Mouse (Mus musculus): ENCODE results near the gene Pax5.

Gene Pax5

DNA sequence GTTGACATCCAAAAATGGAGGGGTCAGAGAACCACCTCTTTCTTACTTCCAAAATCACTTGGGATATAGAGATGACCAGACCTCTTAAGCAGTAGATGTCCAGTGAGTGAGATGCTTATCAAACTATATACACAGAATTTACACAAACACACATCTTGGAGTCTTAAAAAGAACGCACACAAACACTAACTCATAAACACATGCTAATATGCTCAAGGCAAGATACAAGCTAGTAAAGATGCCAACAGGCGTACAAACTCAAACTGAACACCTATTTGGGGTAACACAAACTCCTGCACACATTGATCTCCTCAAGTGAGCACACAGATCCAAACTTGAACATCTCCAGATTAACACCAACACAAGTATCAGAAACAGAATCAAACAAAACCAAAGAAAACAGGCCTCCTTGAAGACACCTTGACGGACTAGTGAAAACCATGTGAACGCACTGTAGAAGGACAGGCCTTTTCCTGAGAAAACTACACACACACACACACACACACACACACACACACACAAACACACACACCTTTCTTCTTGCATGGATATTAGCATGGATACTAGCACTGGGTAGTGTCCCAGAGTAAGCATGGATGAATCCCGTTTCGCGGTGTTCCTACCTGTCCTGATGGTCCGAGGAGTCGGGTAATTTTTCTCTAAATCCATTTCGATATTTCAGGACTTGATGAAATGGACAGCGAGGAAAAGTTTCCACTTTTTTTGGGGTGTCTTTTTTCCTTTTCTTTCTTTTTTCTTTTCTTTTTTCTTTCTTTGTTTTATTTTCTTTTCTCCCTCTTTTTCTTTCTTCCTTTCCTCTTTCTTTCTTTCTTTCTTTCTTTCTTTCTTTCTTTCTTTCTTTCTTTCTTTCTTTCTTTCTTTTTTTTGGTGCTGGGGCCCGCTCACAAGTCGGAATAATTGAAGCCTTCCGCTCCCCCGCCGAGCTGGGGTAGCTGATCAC is at the start of gene Pax5:
Gene Pax5, minus strand, starts transcription at position 748 of the 961 bp plus-strand sequence.
- POLR2A ChIA-PET = interaction anchor here in 1 of 4 experiments (0.5 to 4.5 kb wide), 4 partner anchors 8 to 166 kb away, joined by 3 to 20 read pairs (median 6); no protein-coding TSS in a partner anchor
- CTCF ChIA-PET = no interaction called here

DNA sequence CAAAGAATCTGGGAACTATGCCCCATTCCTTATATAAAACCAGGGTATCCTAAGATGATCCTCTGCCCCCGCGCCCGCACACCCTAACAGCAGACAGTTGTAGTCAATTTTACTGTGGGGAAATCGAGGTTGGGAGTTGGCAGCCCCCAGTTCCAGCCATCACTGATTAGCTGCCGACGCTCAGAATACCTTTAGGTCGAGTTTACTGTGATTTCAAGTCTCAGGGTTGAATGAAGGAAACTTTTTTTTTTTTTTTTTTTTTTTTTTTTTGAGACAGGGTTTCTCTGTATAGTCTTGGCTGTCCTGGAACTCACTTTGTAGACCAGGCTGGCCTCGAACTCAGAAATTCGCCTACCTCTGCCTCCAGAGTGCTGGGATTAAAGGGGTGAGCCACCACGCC is 46.8 kb upstream of the Pax5 start:
- ChIA-PET POLR2A (interaction anchor here in 3 of 4 experiments (1.0 to 3.5 kb wide), 43 partner anchors 9 to 745 kb away, joined by 3 to 25 read pairs (median 6); partner anchors contain the start of genes Melk (in 1 of the 3) and Zbtb5 (in 1 of the 3)), CTCF (interaction anchor here in 1 of 4 experiments (0.6 to 1.5 kb wide), 2 partner anchors 88 to 775 kb away, joined by 3 to 6 read pairs; partner anchors contain the start of gene Shb)

DNA sequence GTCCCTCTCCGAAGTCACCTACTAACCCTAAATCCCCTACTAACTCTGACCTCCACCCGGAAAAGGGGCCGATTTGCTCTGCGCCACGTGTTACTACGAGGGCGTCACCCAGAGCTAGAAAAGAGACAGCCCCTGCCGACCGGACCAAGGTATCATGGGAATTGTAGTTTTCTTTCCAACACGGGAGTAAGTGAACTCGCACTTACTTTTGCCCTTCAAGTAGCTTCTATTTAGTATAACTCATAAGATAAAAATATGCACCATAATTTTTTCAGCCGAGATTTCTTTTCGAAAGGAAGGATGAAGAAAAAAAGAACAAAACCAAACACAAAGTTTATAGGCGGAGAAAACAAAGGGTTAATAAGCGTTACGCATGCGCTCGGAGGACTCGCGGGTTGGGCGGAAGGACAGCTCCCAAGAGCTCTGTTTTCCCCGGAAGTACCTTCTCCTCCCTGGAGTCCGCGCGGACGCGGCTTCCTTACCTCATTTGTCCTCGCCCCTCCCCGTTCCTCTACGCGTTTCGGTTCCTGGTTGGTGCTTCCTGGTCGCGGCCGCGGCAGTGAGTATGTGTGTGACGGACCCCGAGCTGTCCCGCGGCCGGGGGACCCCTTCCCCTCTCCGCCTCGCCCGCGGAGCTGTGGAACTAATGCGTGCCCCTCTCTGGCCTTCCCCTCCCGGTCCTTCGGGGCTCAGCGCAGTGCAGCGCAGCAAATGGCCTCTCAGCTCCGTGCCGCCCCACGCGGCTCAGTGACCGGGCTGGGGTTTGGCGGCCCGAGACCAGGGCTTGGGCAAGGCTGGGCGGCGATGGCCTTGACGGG is 46.1 kb upstream of the Pax5 start:
- ChIA-PET POLR2A (interaction anchor here (0.5 to 3.5 kb wide), 104 partner anchors 8 to 1633 kb away, joined by 3 to 25 read pairs (median 4); partner anchors contain the start of genes Zbtb5 (in 2 of the 4), Melk (in 1 of the 4), Tln1 (in 1 of the 4) and Trmo (in 1 of the 4)), CTCF (interaction anchor here in 2 of 4 experiments (0.5 to 1.5 kb wide), 3 partner anchors 87 to 764 kb away, joined by 3 to 6 read pairs (median 3); no protein-coding TSS in a partner anchor)

DNA sequence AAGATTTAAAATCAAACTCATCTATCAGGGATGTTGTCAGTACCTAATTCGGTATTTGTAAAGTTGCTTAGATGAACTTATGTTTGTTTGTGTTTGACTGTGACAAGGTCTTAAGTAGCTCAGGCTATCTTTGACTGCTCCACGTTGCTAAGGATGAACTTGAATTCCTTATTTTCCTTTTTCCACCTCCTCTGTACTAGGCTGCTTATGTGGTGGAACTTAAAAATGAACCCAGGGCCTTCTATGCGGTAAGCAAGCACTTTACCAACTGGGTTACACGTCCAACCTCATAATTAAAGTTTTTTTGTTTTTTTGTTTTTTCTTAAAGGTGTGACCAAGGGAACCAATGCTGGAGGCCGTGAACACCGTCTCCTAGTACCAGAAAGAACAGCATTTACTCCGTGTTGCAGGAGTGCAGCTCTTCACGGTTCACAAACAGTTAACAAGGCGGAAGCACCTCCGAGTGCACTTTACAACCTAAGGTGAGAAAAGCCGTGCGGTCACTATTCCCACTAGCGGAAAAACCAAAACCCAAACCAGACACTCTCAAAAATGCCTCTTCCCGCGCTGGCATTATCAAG is 45.4 kb upstream of the Pax5 start, which contains the start of gene Zcchc7:
Gene Zcchc7, plus strand, starts transcription at position 325 of the 581 bp plus-strand sequence.
- CTCF ChIA-PET = interaction anchor here in 2 of 4 experiments (0.9 to 1.5 kb wide), 2 partner anchors 86 kb away, joined by 3 to 6 read pairs; no protein-coding TSS in a partner anchor
- POLR2A ChIA-PET = interaction anchor here (0.5 to 3.5 kb wide), 103 partner anchors 7 to 1634 kb away, joined by 3 to 25 read pairs (median 4); partner anchors contain the start of genes Zbtb5 (in 2 of the 4), Melk (in 1 of the 4), Tln1 (in 1 of the 4) and Trmo (in 1 of the 4)

DNA sequence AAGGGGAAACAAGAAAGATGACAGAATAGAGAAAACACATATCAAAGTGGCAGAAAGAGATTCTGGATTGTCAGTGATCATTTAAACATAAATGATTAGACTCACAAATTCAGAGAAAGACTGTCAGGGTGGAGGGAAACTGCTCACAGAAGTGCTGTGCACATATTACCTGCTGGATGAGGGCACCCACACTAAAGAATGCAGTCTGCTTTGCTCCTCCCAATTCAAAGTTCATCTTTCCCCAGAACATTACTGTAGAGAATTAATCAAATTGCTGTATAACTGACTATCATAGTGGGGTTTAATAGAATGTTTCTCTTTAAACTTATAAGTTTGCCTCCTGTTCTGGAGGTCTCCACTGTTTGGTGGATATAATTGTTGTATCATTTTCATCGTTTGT is 30.2 kb upstream of the Pax5 start:
- CTCF ChIA-PET = no interaction called here
- POLR2A ChIA-PET = no interaction called here

DNA sequence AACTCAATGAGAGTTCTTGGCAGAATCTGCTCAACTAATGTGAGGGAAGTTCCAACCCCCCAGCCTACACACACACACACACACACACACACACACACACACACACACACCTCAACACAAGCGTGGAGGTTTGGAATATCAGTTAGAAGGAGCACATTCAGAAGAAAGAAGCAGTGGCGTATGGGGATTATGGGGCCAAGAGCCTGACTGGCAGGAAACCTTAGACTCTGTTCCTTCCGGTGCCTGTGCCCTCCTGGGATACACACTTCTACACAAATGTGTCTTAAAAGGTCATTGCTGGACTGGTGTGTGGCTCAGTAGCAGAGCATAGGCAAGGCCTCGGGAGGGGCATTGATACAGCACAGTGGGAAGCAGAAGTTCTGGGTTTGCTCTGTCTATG is 10.9 kb upstream of the Pax5 start:
- CTCF ChIA-PET = no interaction called here
- POLR2A ChIA-PET = interaction anchor here in 1 of 4 experiments (1.0 kb wide), 1 partner anchor 11 kb away, joined by 3 read pairs; the partner anchor contains the start of gene Pax5

DNA sequence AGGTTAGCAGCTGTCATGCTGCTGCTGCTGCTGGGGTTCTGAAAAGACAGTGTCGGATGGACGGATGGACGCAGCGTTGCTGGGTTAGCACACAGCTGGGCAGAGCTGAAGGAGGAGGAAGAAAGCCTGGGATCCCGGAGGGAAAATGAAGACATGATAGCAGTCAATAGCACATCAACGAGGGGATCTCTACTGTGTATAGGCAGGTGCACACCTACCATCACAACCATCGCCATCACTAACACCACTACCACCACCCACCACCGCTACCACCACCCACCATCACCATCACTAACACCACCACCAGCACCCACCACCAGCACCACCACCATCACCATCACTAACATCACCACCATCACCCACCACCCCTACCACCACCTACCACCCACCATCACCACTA is 9.8 kb upstream of the Pax5 start:
- CTCF ChIA-PET = no interaction called here
- POLR2A ChIA-PET = interaction anchor here in 1 of 4 experiments (1.0 kb wide), 1 partner anchor 10 kb away, joined by 3 read pairs; the partner anchor contains the start of gene Pax5

DNA sequence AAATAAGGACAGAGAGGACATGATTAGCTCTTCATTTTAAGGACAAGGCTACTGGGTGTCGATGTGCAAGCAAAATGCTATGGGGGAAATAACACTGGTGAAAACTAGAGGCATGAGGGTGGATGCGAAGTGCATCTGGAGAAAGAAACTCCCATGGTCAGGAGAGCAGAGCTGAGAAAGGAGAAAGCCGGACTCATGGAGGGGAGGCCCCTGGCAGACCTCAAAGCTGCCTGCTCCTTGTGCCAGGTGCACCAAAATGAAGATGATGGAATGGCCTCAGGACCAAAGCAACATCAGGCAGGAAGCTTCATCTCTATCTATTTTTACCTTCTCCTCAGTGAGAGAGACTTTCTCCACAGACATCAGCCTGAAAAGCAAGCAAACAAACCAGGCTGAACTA is 7.4 kb upstream of the Pax5 start:
- POLR2A ChIA-PET = interaction anchor here in 2 of 4 experiments (1.4 to 1.5 kb wide), 2 partner anchors 38 to 39 kb away, joined by 4 to 6 read pairs; partner anchors contain the start of gene Zcchc7 (in 1 of the 2)

DNA sequence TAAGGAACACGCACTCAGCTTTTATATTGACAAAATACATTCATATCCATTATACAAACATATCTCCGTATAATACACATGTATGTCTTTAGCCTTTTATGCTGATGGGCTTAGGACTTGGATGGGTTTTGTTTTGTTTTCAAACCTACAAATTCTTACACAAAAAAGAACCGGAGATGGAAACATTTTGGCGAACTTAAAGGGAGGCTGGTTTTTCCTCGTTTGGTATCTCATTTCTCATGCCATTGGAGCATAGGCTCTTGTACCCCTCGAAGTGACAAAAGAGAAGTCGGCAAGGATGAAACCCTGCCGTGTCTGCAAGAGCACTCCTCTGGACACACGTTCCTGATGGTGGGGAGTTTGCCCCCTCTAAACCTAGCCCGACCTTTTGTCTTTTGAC is 6.1 kb upstream of the Pax5 start:
- CTCF ChIA-PET = no interaction called here
- POLR2A ChIA-PET = interaction anchor here in 2 of 4 experiments (0.6 to 1.5 kb wide), 2 partner anchors 39 to 125 kb away, joined by 5 to 6 read pairs; partner anchors contain the start of gene Zcchc7 (in 1 of the 2)

More for the DNA sequence above, 7.4 kb upstream of the Pax5 start:
- CTCF ChIA-PET = no interaction called here

DNA sequence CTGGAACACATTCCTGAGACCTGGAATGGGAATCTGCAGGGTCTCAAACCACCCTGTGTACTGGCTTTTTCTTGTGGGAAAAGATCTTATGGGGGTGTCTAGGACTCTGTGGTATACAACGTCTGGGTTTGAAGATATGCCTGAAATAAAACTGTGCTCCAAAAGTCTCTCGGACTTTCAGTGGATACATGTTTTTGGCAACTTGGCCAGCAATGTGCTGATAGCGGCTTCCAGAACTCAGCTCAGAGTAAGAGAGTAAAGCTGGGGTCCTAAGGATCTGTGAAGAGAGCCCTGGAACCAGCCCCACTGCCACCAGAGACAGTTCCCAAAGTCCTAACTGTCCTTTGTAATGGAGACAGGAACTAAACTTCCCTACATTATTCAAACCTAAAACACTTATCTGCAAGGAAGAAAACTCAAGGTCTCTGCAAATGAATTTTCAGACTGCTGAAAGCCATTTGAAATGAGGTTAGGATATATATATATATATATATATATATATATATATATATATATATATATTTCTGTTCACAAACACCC is 5.4 kb upstream of the Pax5 start:
- POLR2A ChIA-PET = interaction anchor here in 1 of 4 experiments (0.8 kb wide), 1 partner anchor 11 kb away, joined by 3 read pairs; no protein-coding TSS in a partner anchor
- CTCF ChIA-PET = no interaction called here

DNA sequence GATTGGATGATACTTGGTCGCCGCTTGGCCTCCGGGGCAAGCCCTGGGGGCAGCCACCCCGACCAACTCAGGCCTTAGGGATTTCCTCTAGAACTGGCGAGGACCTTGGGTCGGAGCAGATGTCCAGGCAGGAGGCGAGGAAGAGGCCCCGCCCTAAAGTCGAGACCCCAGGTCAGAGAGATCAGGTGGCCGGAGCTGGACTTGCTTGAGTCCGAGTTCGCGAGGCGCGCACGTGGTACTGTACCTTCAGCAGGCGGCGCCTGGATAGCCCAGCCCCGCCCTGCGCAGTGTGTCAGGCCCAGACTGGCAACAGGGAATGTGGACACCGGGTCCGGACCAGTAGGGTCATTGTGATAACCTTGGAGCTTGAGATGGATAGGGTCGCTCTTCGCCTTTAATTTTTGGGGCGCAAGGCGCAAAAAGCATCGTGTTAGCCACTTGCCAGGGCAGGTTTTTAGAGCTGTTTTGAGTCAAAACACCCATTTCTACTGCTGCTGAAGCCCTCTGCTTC is 3.9 kb upstream of the Pax5 start:
- ChIA-PET CTCF (interaction anchor here in 2 of 4 experiments (0.9 to 2.1 kb wide), 3 partner anchors 10 to 311 kb away, joined by 3 to 9 read pairs (median 3); no protein-coding TSS in a partner anchor), POLR2A (interaction anchor here (0.5 to 4.5 kb wide), 9 partner anchors 9 to 954 kb away, joined by 3 to 20 read pairs (median 9); partner anchors contain the start of gene Zcchc7 (in 3 of the 4))

DNA sequence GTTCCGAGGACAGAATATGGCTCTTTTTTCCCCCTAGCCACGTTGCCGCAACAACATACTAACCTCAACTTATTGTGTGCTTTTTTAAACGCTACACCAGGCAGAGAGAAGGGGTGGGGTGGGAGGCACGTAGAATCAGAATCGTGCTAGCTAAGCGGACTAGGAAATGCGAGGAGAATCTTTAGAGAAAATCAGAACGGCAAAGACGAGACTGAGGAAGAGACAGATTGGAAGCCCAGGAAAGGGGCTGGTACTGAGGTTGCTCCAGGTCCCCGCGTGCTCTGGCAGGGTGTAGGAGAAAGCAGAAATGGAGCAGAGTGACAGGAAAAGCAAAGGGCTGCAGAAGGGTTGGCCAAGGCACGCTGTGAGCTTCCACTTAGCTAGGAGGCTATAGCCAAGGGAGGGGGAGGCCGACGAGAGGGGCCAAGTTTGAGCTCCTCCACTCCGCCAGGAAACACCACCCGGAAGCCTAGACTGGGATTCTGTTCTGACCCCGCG is 3.3 kb upstream of the Pax5 start:
- ChIA-PET POLR2A (interaction anchor here (0.5 to 4.5 kb wide), 10 partner anchors 9 to 310 kb away, joined by 3 to 20 read pairs (median 8); partner anchors contain the start of gene Zcchc7 (in 3 of the 4)), CTCF (interaction anchor here in 2 of 4 experiments (0.9 to 2.1 kb wide), 3 partner anchors 9 to 311 kb away, joined by 3 to 9 read pairs (median 3); no protein-coding TSS in a partner anchor)

DNA sequence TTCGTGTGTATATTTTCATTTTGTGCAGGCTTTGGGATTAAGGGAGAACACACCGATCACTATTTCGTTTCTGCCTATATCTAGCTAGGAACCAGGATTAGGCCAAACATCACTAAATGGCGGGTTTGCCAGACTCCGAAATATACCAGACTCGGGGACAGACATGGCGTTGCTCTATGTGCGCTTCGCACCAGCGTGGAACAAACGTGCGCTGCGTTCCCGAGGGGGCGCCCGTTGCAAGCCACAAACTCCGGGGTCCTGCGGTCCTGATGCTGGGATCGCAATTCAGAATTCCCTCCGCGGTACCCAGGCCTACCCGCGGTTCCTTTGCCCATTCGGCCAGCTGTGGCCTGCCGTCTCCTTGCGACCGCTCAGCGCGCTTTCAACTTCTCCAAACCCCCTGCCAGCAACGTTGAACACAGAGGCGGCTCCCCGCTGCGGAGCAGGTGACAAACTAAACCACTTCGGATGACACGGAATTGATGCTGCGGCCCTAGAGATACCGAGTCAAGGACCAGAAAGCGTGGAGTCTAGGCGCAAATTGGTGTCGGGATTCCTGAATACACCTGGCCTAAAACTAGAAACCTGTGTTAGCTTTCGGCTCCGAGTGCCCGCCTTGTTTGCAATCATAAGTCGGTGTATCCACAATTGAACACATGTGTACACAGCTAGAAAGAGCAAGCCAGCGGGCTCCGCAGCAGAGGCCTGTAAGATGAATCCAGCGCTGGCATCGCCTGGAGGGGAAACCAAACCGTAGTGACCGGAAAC is 2.7 kb upstream of the Pax5 start:
- ChIA-PET CTCF (interaction anchor here in 2 of 4 experiments (0.9 to 2.1 kb wide), 2 partner anchors 8 to 9 kb away, joined by 3 to 9 read pairs; no protein-coding TSS in a partner anchor), POLR2A (interaction anchor here (0.6 to 4.5 kb wide), 14 partner anchors 8 to 701 kb away, joined by 3 to 20 read pairs (median 6); partner anchors contain the start of gene Zcchc7 (in 3 of the 4))

DNA sequence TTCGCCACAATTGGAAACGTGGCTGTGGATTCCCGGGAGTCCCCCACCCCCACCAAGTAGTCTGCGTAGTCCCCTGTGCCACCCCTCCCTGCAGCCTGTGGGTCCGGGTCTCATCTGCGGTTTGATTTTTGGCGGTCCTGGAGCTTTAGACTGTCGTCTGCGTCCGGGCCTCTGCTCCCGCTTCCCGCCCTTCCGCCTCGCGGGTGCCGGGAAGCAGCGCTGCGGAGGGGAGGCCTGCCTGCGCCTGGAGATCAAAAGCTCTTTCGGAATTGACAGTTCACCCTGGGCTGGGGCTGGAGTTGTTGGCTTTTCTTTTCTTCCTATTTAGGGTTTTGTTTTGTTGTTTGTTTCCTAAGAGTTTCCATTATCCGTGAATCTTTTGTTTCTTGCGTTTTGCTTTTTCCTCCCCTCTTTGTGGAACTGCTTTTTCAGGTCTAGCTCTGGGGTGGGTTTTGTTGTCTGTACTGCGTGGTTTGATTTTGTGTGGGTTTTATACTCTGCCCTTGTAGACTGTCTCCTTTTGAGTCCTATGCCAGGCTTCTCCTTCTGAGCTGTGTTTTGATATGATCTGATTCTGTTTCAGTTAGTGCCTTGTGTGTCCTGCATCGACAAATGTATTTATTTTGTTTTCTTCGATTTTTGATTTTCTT is 1.9 kb upstream of the Pax5 start:
- POLR2A ChIA-PET = interaction anchor here (0.9 to 4.5 kb wide), 10 partner anchors 8 to 700 kb away, joined by 3 to 20 read pairs (median 4); partner anchors contain the start of genes Zbtb5 (in 1 of the 4) and Zcchc7 (in 1 of the 4)
- CTCF ChIA-PET = interaction anchor here in 1 of 4 experiments (2.1 kb wide), 1 partner anchor 8 kb away, joined by 9 read pairs; no protein-coding TSS in a partner anchor

DNA sequence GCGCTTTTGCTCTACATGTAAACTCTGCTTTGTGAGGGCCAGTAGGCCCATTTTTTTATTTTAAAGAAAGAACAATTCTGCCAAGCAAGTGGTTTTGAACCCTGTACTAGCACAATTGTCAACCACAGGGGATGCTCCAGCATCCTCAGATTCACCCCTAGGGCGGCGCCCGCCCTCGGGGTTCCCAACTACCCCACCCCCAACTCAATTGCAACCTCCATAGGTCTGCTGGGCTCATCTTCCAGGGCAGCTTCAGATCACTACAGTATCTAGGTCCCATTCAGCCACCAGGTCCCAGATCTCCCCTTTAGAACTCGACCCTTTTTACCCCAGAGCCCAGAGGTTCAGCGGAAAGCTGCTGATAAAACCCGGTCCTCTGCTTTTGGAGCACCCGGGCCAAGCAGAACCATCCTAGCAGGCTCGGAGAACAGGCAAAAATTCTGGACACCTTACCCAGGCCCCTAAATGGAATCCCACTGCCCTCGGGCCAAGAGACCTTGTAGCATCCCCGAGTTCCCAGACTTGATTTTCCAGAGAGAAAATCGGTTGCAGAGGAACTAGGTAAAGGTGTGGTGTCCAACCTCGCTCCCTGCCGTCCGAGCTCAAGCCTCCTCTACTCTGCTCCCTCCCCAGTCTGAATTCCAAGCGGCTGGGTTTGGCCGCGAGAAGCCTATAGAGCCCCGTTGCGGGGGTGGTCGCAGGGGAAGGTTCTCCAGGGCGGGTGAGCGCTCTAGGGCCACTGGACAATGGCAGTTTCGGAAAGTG is 1.0 kb upstream of the Pax5 start:
- POLR2A ChIA-PET = interaction anchor here (0.7 to 4.5 kb wide), 9 partner anchors 9 to 699 kb away, joined by 3 to 20 read pairs (median 6); partner anchors contain the start of genes Zbtb5 (in 1 of the 4) and Zcchc7 (in 1 of the 4)
- CTCF ChIA-PET = interaction anchor here in 1 of 4 experiments (0.5 kb wide), 1 partner anchor 303 kb away, joined by 3 read pairs; no protein-coding TSS in a partner anchor
